Mouse (Mus musculus): ENCODE data around the gene P2ry6. TPM values are rescaled to one million over a fixed set of nuclear protein-coding genes. Genes with fewer than 3 reads are reported as not detected.

P2ry6 gene
- polyA plus RNA-seq, 1 experiment from 2014 or later = 6.4 TPM

DNA sequence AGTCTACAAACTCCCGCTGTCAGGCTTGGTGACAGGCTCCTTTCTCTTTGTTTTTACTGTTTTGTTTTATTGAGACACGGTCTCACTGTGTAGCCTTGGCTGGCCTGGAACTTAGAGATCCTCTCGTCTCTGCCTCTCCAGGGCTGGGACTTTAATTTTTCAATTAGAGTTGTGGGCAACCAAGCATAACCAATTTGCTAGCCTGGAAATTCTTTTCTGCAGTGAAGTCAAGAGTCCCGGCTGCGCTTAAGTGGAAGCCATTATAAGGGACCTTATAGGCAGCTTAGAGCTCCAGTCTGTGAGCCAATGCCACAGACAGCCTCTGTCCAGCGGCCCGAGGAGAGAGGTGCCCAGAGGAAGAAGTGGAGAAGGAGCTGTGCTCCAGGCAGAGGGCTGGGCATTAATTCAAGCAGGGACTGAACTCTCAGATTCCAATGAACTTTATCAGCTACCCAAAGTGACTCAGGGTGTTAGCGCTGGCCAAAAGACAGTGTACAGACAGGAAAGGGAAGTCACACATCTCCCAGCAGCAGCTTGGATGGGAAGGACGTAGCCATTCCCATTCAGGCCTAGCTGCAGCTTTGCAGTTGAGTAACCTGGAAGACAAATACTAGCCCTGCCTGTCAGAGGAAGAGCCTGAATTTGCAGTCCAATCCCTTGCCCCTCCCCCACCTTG is 16.3 kb upstream of the P2ry6 start:
- no peak for DNase-seq (ENCODE audit: low spot score)

DNA sequence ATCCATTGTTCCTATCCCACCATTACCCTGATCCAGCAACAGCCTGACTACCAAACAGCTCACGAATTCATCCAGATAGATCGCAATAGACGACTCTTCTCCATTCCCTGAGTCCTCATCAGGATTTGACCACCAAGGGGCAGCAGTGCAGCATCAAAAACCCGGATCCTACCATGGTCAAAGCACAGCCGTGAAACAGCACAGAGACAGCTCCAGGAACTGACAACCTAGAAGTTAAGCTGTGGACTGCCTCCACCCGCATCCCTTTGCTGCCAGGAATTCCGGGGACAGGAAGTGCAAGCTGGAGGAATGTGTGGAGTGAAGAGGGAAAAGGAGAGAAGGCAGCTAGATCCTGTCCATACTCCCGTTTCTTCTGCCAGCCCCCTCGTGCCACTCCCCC is 13.6 kb upstream of the P2ry6 start:
- DNase-seq (ENCODE audit: low spot score) = peak; percentile 14

DNA sequence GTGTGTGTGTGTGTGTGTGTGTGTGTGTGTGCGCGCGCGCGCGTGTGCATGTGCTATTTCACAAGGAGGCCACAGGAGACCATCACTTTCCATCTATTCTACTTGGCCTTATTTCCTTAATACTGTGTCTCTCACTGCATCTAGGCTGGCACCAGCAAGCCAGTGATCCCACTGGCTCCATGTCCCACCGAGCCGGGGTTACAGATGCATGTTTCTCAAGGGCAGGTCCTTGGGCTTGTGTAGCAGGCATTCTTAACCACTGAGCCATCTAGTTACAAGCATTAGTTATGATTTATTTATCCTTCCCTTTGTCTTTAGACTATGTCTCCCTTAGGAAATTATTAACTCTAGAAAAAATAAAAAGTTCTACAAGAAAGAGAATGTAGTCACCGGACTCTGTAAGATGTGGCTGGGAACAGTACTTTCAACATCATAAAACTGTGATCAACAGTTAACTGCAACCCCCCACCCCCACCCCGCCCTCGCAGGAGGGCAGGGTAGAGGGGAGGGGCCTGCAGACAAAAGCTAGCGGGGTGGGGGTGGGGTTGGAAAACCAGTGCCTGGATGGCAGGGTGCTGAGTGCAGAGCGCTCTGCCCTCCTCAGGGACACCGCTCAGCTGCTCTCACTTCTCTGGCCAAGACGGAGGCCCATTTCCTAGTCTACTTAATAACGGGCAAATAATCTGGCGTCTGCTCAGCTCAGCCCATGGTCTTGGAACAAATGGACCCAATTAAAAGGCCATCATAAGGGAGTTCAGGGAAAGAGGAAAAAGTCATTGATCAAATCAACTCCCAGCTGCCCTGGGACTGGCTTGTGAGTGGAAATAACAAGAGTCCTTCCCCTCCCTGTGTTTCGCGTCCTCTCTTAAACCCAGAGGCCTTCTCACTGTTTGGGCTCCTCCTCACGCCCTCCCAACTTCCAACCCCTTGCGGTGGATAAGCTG is 10.3 kb upstream of the P2ry6 start:
- DNase-seq (ENCODE audit: low spot score) = peak; percentile 12

DNA sequence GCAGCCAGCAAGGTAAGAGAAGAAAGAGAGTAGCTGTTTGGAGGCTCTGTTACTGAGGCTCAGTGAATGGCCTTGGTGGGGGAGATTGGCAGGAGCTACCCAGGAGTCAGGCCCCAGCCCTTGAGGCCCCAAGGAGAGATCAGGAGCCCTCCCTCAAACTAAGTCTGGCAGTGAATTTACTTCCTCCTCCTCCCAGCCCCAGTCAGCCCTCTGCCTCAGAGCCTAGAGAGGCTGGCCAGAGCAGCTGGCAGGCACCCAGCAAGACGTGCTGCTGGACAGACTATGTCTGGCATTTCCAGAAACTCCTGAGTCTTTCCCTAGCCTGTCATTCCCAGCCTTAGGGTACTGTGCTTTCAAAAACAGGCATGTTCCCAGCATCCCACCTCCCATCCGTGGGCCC is 4.7 kb upstream of the P2ry6 start:
- no peak for DNase-seq (ENCODE audit: low spot score)

DNA sequence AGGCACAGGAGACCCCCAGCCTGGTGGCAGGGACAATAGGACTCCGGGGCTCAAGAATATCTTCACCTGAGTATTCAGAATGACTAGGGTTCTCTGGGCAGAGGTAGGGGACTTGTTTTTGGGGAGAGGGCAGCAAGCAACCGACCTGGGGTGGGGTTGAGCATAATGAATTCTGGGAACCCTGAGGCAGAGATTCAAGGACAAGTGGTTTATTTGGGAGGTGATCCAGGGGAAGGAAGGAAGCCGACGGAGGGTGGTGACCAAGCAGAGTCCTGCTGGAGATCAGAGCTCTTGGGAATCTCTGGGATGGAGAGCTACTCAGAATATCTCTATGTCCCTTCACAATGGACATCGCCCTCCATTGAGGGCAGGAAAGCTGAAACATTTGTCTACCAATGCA is 3.7 kb upstream of the P2ry6 start:
- DNase-seq (ENCODE audit: low spot score) = no peak

DNA sequence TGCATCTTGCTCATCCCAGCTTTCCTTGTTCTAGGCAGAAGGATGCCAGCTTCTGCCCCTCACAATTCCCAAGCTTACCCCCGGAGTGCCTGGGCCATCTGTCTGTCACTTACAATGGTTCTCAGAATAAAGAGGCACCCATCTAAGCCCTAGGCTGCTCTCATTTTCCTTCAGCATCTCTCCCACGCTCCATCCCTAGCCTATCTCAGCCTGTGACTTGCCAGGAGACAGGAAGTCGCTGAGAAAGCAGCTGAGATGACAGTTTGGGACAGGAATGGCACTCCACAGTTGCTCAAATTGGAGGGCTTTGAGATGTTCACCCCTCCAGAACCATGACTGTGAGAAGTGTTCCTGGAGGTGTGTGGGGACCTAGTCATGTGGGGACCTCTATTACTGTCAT is 1.6 kb downstream of the P2ry6 start:
- no peak for DNase-seq (ENCODE audit: low spot score)

DNA sequence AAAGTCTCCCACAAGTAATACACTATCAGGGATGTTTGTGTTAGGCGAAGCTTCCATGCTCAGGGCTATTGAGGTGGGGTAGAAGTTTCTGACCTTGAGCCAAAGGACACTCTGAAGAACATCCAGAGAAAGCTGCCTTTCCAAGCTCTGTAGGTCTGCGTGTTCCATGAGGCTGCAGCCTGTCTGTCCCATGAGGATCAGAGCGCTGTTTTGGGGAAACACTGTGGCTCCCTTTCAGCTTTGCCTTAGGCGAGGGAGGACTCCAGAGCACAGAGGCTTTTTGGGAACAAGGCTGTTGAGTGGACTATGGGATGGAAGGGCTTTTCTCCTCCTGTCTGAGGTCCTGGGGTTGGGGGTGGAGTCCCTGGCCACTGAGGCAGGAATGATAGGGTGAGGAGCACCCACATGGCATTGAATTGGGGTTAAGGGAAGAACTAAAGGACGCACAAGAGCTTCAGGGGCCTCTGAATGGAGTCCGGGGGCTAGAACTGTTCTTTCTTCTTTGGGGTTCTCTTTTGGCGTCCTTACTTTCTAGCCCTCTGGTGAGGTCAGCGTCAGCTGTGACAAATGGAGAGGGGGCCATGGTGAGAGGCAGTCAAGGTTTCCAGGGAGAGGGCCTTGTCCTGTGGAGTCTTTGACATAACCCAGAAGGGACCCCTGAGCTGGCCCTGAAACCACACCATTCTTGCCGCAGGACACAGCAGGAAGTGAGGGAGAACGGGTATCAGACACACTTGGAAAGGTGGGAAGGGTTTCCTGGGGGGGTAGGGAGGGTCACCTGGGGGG is 5.4 kb downstream of the P2ry6 start:
- no peak for DNase-seq (ENCODE audit: low spot score)

DNA sequence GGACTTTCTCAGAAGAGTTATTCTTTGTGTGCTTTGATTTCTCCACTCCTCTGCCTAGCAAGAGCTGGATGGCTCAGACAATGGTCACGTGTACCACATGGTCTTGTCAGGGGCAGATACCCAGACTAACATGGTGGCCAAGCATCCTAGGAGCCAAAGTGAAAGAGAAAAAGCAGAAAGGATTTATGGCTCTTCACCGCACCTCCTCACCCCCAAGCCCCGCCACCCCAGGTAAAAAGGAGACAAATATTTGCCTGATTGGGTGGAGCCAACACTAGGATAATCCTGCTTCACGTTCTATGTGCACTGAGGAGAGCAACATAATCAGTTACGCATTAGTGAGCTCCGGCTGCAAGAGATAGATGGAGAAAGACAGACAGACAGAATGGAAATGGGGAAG is 6.1 kb downstream of the P2ry6 start:
- DNase-seq (ENCODE audit: low spot score) = no peak

DNA sequence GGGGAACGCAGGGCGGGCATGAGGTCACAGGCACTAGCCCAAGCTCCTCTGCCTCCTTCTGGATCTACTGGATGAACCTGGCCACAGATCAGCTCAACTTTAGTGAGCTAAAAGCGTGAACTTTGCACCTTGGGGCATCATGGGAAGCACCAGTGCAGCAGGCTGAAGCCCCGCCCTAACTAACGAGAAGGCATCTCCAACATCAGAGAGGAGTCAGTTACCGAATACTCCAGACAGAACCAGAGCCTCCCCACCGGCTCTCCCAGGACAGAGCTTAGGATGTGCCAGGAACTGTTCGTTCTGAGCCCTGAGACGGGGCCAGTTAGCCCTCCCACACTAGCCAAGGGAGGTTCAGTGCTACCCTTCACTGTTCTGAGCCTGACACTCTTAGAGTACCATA is 6.6 kb downstream of the P2ry6 start:
- DNase-seq (ENCODE audit: low spot score) = no peak

DNA sequence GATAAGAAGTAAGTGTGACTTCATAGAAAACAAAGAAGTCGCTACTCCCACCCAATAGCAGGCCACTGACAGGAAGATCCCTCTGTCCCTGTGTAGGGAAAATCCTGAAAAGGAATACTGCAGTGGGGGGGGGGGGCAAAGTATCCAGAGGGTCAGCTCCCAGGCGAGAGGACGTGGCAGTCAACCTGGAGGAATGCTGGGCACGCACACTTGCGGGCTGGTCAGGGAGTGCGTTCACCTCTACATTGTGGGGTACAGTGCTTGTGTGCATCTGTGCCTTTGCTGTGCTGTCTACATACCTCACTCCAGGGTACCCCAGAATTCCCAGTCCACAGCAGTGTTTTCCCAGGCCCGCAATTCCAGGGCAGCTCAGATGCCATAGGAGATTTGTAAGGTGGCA is 8.4 kb downstream of the P2ry6 start:
- no peak for DNase-seq (ENCODE audit: low spot score)

DNA sequence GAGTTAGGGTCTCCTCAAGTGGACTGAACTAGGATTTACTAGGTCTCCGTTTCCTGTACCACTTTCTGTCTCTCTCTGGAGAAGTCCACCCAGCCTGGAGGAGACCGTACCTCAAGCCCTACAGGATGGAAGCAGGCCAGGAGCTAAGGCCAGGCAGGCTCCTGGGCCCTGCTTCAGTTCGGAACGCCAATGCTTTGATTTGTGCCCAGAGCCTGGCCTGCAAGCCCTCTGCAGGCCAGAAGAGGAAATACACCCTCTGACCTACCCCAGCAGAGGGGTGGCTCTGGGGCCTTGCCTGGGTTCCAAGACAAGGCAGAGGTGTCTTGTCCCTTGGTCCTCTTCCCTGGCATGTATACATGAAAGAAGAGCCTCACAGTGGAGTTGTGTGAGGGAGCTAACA is 9.4 kb downstream of the P2ry6 start:
- peak; percentile 31 for DNase-seq (ENCODE audit: low spot score)

DNA sequence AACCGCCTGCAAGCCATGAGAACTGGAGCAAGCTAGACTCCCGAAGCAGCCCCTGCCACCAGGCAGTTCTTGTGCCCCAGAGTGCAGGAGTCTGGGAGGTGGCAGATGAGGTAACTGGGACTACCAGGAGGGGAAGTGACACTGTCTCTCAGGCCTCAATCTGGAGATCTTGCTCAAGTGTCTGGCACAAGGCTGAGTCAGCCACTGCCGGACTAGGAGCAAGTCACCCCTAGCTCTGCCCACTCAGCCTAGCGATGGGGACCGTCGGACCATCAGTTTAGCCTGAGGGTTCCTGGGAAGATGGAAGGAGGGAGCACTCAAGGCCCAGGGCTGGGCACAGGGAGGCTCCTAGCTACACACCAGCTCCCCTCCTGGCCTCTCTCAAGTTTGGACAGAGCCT is 10.2 kb downstream of the P2ry6 start:
- no peak for DNase-seq (ENCODE audit: low spot score)

DNA sequence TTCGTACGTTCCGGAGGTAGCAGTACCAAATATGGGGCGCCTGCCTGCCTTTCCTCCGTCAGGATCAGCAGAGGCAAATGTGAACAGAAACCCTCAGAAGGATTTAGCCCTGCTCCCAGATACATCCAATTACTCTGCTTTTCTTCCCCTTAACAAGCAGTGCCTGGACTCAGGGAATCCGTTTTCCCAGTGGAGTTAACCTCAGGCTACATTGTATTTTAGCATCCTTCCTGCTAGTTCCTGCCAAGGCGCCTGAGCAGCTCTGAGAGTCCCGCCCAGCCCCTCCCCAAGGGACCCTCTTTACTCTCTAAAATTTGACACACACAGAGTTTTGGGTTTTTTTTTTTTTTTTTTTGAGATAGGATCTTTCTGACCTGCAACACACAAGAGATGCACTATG is 11.1 kb downstream of the P2ry6 start:
- no peak for DNase-seq (ENCODE audit: low spot score)

DNA sequence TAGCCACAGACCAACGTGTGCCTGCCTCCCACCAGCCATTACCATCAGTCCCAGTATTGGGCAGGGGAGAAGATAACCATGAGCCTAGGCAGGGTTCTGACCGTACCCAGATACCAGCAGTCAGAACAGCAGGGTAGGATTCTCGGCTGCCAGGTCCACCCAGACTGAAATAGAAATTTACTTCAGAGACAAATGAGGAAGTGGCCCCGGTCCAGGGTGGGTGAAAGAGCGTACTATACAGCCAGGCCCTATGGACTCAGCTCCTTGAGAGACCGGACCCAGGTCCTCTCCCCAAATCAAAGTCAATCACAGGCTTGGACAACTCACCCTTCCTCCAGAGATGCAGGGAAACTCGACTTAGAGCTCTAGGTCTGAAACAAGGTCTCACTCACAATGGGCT is 13.3 kb downstream of the P2ry6 start:
- no peak for DNase-seq (ENCODE audit: low spot score)

DNA sequence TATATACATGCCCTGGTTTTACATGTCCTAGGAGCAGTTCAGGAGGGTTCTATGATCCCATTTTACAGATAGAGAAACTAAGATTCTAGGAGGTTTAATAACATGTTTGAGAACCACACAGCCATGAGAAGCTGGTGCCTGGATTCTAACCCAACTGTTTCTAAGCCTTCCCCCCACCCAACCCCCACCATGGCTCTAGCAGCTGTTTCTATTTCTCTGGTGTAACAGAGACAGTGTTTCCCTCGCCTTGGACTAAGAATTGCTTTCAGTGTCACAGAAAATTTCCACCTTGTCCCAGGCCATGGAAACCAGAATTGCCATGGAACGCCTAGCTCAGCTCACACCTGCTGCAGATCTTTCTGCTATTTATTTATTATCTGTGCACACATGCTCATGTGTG is 14.0 kb downstream of the P2ry6 start:
- DNase-seq (ENCODE audit: low spot score) = no peak

DNA sequence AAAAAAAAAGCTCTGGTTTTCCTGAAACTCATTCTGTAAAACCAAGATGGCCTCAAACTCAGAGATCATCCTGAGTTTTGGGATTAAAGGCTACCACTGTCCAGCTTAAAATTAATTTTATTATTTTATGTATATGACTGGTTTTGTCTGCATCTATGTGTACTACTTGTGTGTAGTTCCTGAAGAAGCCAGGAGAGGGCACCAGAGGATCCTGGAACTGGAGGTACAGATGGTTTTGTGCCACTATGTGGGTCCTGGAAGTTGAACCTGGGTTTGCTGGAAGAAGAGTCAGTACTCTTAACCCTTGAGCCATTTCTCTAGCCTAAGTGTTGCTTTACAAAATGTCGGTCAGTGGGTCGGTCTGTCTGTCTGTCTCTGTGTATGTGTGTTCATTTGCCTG is 16.0 kb downstream of the P2ry6 start:
- DNase-seq (ENCODE audit: low spot score) = peak; percentile 30

DNA sequence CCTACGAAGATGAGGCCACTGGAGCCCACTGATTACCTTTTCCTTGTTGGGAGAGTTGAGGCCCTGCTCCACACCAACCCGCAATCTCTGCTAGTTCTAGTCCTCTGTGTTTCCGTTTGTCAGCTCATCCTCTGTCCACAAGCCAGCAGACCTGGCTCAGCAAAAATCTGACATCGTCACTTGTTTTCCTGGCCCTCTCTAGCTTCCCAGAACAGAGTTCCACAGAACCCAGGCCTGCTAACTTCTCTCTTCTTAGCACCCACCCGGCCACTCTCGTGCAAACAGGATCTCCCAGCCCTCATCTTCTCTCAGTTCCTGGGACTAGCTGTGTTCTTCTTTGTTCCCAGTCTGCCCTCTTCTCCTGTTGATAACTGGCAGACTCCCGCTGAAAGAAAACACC is 21.8 kb downstream of the P2ry6 start:
- DNase-seq (ENCODE audit: low spot score) = no peak

DNA sequence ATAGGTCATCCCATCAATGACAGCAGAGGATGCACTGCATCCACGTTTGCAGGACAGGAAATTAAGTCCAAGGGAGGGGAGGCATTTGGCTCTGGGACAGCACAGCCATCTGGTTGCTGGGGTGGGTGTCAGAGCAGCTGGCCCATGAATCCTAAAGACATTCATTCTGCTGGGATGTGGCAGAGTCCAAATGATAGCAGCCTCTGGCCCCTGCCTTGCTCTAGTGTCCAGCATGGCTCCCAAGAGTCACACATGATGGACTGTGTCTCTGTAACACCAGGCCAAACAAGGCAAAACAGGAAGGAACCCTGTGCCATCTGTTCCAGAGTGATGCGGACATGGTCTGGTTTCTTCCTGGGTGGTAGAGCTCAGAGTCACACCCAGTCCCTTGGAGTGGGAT is 22.5 kb downstream of the P2ry6 start:
- no peak for DNase-seq (ENCODE audit: low spot score)

DNA sequence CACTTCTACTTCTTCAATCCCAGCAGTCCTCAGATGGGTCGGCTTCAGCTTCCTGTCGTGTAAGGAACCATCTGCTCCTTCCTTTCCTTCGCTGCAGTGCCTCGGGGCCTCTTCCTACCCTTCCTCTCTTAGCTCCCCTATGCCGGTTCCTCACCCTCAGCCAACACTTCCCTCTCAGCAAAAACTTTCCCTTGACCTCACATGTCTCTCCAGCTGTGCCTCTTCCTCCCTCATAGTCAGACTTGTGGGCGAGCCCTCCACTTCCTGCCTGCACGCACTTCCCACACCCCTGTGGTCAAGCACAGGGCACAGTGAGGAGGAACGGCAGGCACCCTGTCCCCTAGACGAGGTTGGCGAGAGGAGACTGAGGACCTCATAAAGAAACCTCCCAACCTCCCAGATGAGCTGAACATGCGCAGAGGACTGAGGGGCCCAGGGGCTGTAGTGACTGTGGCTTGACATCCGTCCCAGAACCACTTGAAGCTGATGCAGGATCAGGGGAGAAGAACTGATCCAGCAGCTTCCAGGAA is 23.9 kb downstream of the P2ry6 start:
- peak; percentile 25 for DNase-seq (ENCODE audit: low spot score)

DNA sequence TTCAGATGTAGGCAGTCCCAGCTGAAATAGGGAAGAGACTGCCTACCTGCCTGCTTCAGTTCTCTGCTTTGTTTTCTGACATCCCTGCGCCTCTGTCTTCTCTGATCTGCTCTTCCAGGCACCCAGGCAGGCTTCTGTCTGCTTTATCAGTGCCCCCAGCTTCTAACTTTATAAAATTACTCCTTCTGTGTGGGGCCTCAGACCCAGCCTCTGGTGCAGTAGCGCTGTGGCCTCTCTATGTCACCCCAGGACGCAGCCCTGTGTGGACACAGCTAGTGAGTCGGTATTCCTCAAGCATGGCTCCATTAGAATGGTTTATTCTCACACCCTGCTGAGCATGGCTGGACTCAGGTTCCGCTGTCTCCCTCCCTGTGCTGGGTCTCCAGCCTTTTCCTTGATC is 24.4 kb downstream of the P2ry6 start:
- no peak for DNase-seq (ENCODE audit: low spot score)

DNA sequence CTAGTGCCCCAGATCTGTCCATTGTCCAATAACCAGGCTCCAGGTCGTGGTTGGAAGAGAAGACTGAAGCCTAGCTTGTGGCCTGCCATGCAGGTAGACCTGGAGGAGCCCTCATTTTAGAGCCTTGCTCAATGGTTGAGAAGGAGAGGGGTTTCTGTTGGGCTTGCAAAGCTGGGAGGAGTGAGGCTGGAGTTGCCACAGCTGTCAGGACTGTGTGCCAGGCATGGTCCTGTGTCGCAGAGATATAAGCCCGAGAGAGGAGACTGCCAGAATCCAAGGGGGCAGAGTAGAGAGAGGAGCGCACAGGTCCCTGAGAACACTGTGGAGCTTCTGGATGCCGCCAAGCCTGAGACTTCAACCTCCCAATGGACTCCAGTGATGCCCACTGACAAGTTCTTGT is 29.7 kb downstream of the P2ry6 start:
- no peak for DNase-seq (ENCODE audit: low spot score)

DNA sequence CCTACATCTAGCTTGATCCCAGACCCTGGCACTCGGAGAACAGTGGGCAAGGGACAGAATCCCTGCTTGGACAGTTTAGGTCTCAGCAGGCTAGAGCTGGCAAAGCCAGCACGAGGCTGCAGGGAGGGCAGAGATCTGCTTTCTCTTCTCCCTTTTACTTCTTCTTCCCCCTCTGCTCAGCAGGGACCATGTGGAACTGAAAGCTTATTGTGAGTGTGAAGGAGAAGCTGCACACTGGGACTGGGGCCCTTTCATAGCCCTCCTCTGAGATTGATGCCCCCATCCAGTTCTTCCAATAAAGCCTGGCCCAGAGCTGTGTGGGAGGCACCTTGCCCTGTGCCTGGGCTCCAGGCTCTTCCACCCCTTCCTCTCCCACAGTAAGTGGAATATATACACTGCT is 30.1 kb downstream of the P2ry6 start:
- no peak for DNase-seq (ENCODE audit: low spot score)
